Mouse (Mus musculus): ENCODE results near the gene Eftud2. TPM values are rescaled to one million over a fixed set of nuclear protein-coding genes. Genes with fewer than 3 reads are reported as not detected.

Eftud2 gene
- polyA plus RNA-seq (2015; fragmentation: Nextera tagmentation; extraction: Ambion mirVana) = 189 and 196 TPM in 2 replicates

GRCm38 (mm10) chr11:102880585-102881313 is at the start of gene Eftud2, which contains the start of gene Ccdc103:
Gene Eftud2 (minus strand): TSS chr11:102880985.
Gene Ccdc103 (plus strand): TSS chr11:102881204.
- Histone ChIP-seq H3K9me3 (no peaks in the 10 kb centered on the region), H3K27ac (peak within 1 kb of the TSS; percentile 84), H3K4me1 (peaks cover 14% of the 10 kb centered on the region), H3K27me3 (peaks cover 19% of the 10 kb centered on the region), H3K4me2 (peak within 1 kb of the TSS; percentile 69), H3K4me3 (peak within 1 kb of the TSS; percentile 85), H3K9ac (peak within 1 kb of the TSS; percentile 89), H3K36me3 (peaks cover 19% of the 10 kb centered on the region)
- ATAC-seq (ENCODE audit: insufficient number of reproducible peaks, insufficient read depth, low FRiP score, low TSS enrichment, low read depth) = peak; percentile 60; the same call in 1 of the 2 replicates
- WGBS = under 1% methylated on average over 62 of the region's 62 CpGs

GRCm38 (mm10) chr11:102925351-102925717 is 44.5 kb upstream of the Eftud2 start:
- 1% methylated on average over 10 of the region's 10 CpGs for WGBS
- Histone ChIP-seq H3K4me2 (peak overlapping the region; percentile 82), H3K27me3 (no peaks in the 10 kb centered on the region), H3K27ac (peak overlapping the region; percentile 88), H3K9ac (peak overlapping the region; percentile 77), H3K36me3 (peaks cover 6% of the 10 kb centered on the region), H3K9me3 (no peaks in the 10 kb centered on the region), H3K4me1 (peaks cover 19% of the 10 kb centered on the region; the same call in 1 of the 2 replicates), H3K4me3 (peak overlapping the region; percentile 73)
- ATAC-seq (ENCODE audit: insufficient number of reproducible peaks, insufficient read depth, low FRiP score, low TSS enrichment, low read depth) = no peak

GRCm38 (mm10) chr11:102924557-102925350 is 44.0 kb upstream of the Eftud2 start, which contains the start of gene Kif18b:
Gene Kif18b (minus strand): TSS chr11:102925124.
- Histone ChIP-seq H3K27ac (peak within 1 kb of the TSS; percentile 88), H3K4me3 (peak within 1 kb of the TSS; percentile 73), H3K36me3 (peaks cover 6% of the 10 kb centered on the region), H3K27me3 (no peaks in the 10 kb centered on the region), H3K9me3 (no peaks in the 10 kb centered on the region), H3K4me2 (peak within 1 kb of the TSS; percentile 82), H3K9ac (peak within 1 kb of the TSS; percentile 77), H3K4me1 (peaks cover 19% of the 10 kb centered on the region; the same call in 1 of the 2 replicates)
- under 1% methylated on average over 62 of the region's 62 CpGs for WGBS
- peak; percentile 86 for ATAC-seq (ENCODE audit: insufficient number of reproducible peaks, insufficient read depth, low FRiP score, low TSS enrichment, low read depth)

GRCm38 (mm10) chr11:102921491-102921890 is 40.7 kb upstream of the Eftud2 start:
- H3K27me3 ChIP-seq = no peaks in the 10 kb centered on the region
- WGBS = 77% methylated on average over 6 of the region's 6 CpGs
- H3K27ac ChIP-seq = no peak overlapping the region
- no peaks in the 10 kb centered on the region for H3K9me3 ChIP-seq
- H3K36me3 ChIP-seq = peaks cover 6% of the 10 kb centered on the region
- peaks cover 19% of the 10 kb centered on the region; the same call in 1 of the 2 replicates for H3K4me1 ChIP-seq
- no peak for ATAC-seq (ENCODE audit: insufficient number of reproducible peaks, insufficient read depth, low FRiP score, low TSS enrichment, low read depth)
- H3K9ac ChIP-seq = peak overlapping the region; percentile 32; the same call in 1 of the 2 replicates
- H3K4me3 ChIP-seq = no peak overlapping the region
- H3K4me2 ChIP-seq = no peak overlapping the region

GRCm38 (mm10) chr11:102918077-102918476 is 37.3 kb upstream of the Eftud2 start:
- Histone ChIP-seq H3K36me3 (peaks cover 39% of the 10 kb centered on the region), H3K27ac (no peak overlapping the region), H3K4me2 (no peak overlapping the region), H3K27me3 (no peaks in the 10 kb centered on the region), H3K9me3 (no peaks in the 10 kb centered on the region), H3K4me1 (peaks cover 15% of the 10 kb centered on the region; the same call in 1 of the 2 replicates), H3K4me3 (no peak overlapping the region), H3K9ac (no peak overlapping the region)
- WGBS = 63% methylated on average over 4 of the region's 4 CpGs
- ATAC-seq (ENCODE audit: insufficient number of reproducible peaks, insufficient read depth, low FRiP score, low TSS enrichment, low read depth) = no peak

- WGBS = 91% methylated on average over 9 of the region's 9 CpGs
- Histone ChIP-seq H3K4me3 (no peak overlapping the region), H3K36me3 (peaks cover 57% of the 10 kb centered on the region), H3K9ac (no peak overlapping the region), H3K27ac (no peak overlapping the region), H3K9me3 (no peaks in the 10 kb centered on the region), H3K4me1 (no peaks in the 10 kb centered on the region), H3K27me3 (no peaks in the 10 kb centered on the region), H3K4me2 (no peak overlapping the region)
- no peak for ATAC-seq (ENCODE audit: insufficient number of reproducible peaks, insufficient read depth, low FRiP score, low TSS enrichment, low read depth)
These were observed 34.6 kb upstream of the Eftud2 start for GRCm38 (mm10) chr11:102915380-102915779.

GRCm38 (mm10) chr11:102911376-102911775 is 30.6 kb upstream of the Eftud2 start:
- Histone ChIP-seq H3K36me3 (peaks cover 96% of the 10 kb centered on the region), H3K9ac (no peak overlapping the region), H3K4me1 (no peaks in the 10 kb centered on the region), H3K27ac (no peak overlapping the region), H3K4me3 (no peak overlapping the region), H3K4me2 (no peak overlapping the region), H3K9me3 (no peaks in the 10 kb centered on the region), H3K27me3 (no peaks in the 10 kb centered on the region)
- WGBS = 80% methylated on average over 7 of the region's 7 CpGs
- no peak for ATAC-seq (ENCODE audit: insufficient number of reproducible peaks, insufficient read depth, low FRiP score, low TSS enrichment, low read depth)

GRCm38 (mm10) chr11:102903654-102904053 is 22.9 kb upstream of the Eftud2 start:
- Histone ChIP-seq H3K9ac (no peak overlapping the region), H3K4me2 (no peak overlapping the region), H3K27ac (no peak overlapping the region), H3K27me3 (peaks cover 5% of the 10 kb centered on the region), H3K4me1 (no peaks in the 10 kb centered on the region), H3K9me3 (no peaks in the 10 kb centered on the region), H3K36me3 (peaks cover 37% of the 10 kb centered on the region), H3K4me3 (no peak overlapping the region)
- 78% methylated on average over 7 of the region's 7 CpGs for WGBS
- no peak for ATAC-seq (ENCODE audit: insufficient number of reproducible peaks, insufficient read depth, low FRiP score, low TSS enrichment, low read depth)

- Histone ChIP-seq H3K27ac (no peak overlapping the region), H3K4me1 (peaks cover 8% of the 10 kb centered on the region; the same call in 1 of the 2 replicates), H3K9me3 (no peaks in the 10 kb centered on the region), H3K27me3 (peaks cover 10% of the 10 kb centered on the region), H3K36me3 (peaks cover 21% of the 10 kb centered on the region), H3K4me2 (no peak overlapping the region), H3K4me3 (no peak overlapping the region), H3K9ac (no peak overlapping the region)
- 85% methylated on average over 5 of the region's 5 CpGs for WGBS
- no peak for ATAC-seq (ENCODE audit: insufficient number of reproducible peaks, insufficient read depth, low FRiP score, low TSS enrichment, low read depth)
These were observed 21.3 kb upstream of the Eftud2 start for GRCm38 (mm10) chr11:102902107-102902506.

- ATAC-seq (ENCODE audit: insufficient number of reproducible peaks, insufficient read depth, low FRiP score, low TSS enrichment, low read depth) = no peak
These were observed 20.4 kb upstream of the Eftud2 start for GRCm38 (mm10) chr11:102901199-102901598.

GRCm38 (mm10) chr11:102900763-102901162 is 20.0 kb upstream of the Eftud2 start, which contains the start of gene Gfap:
Gene Gfap (minus strand): TSS chr11:102900912.
- H3K36me3 ChIP-seq = peaks cover 8% of the 10 kb centered on the region
- H3K4me3 ChIP-seq = no peak within 1 kb of the TSS
- H3K4me2 ChIP-seq = no peak within 1 kb of the TSS
- H3K27me3 ChIP-seq = peaks cover 20% of the 10 kb centered on the region
- no peak for ATAC-seq (ENCODE audit: insufficient number of reproducible peaks, insufficient read depth, low FRiP score, low TSS enrichment, low read depth)
- H3K9ac ChIP-seq = peak within 1 kb of the TSS; percentile 32; the same call in 1 of the 2 replicates
- no peak within 1 kb of the TSS for H3K27ac ChIP-seq
- H3K4me1 ChIP-seq = peaks cover 8% of the 10 kb centered on the region; the same call in 1 of the 2 replicates
- no peaks in the 10 kb centered on the region for H3K9me3 ChIP-seq
- 12% methylated on average over 7 of the region's 7 CpGs for WGBS

More at GRCm38 (mm10) chr11:102901199-102901598, 20.4 kb upstream of the Eftud2 start:
- Histone ChIP-seq H3K4me1 (peaks cover 8% of the 10 kb centered on the region; the same call in 1 of the 2 replicates), H3K27ac (no peak overlapping the region), H3K9ac (no peak overlapping the region), H3K4me3 (no peak overlapping the region), H3K9me3 (no peaks in the 10 kb centered on the region), H3K4me2 (no peak overlapping the region), H3K27me3 (peaks cover 17% of the 10 kb centered on the region), H3K36me3 (peaks cover 12% of the 10 kb centered on the region)
- 65% methylated on average over 4 of the region's 4 CpGs for WGBS
